Mouse (Mus musculus): ENCODE measurements around the gene Parp8. TPM values are rescaled to one million over a fixed set of nuclear protein-coding genes. Genes with fewer than 3 reads are reported as not detected.

Parp8 gene
- polyA plus RNA-seq (2015; fragmentation: Nextera tagmentation; extraction: Ambion mirVana), result 18.0 and 19.4 TPM in 2 replicates

- no peaks in the 10 kb centered on the region for H3K9me3 ChIP-seq
- peak within 1 kb of the TSS; percentile 89 for H3K27ac ChIP-seq (replicated peaks)
- whole genome bisulfite sequencing, result under 1% methylated on average over 56 of the region's 67 CpGs
Measured at GRCm38 (mm10) chr13:117025226-117026067, at the start of gene Parp8. Gene Parp8 (minus strand): TSS chr13:117025537.

GRCm38 (mm10) chr13:117062628-117063315, 37.4 kb upstream of the Parp8 start:
- Histone ChIP-seq H3K27me3 (no peaks in the 10 kb centered on the region), H3K4me2 (replicated peaks) (0 out of 2 replicates have a peak overlapping the region, but pooled peaks have one; percentile 13), H3K4me1 (peaks cover 8% of the 10 kb centered on the region), H3K9me3 (no peaks in the 10 kb centered on the region), H3K4me3 (no peak overlapping the region), H3K9ac (replicated peaks) (no peak overlapping the region), H3K36me3 (no peaks in the 10 kb centered on the region), H3K27ac (replicated peaks) (no peak overlapping the region)
- 44% methylated on average over 17 of the region's 17 CpGs for WGBS
- peak; percentile 66 for ATAC-seq (replicated peaks)

More at GRCm38 (mm10) chr13:117025226-117026067, at the start of gene Parp8:
- H3K4me3 ChIP-seq, result peak within 1 kb of the TSS; percentile 76
- peaks cover 16% of the 10 kb centered on the region for H3K4me1 ChIP-seq
- peak within 1 kb of the TSS; percentile 82 for H3K9ac ChIP-seq (replicated peaks)
- ATAC-seq (replicated peaks), result peak; percentile 77
- H3K27me3 ChIP-seq, result no peaks in the 10 kb centered on the region
- H3K4me2 ChIP-seq (replicated peaks), result peak within 1 kb of the TSS; percentile 71
- no peaks in the 10 kb centered on the region for H3K36me3 ChIP-seq

DNA sequence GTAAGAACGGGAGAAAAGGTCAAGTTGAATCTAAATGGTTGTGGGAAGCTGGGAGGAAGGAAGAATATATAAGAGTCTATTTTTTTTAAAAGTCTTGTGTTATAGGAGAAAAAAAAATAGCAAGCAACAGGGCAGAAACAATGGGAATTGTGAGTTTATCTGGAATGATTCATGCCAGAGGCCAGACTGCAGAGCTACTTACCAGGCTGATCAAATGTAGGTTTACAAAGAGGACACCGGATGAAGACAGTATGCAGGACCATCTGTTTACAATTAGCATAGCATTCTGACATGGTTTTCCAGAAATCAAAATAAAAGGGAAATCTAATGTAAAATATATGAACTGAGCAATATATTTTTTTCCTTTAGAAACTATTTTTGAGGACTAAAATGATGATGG, 31.1 kb upstream of the Parp8 start:
- H3K27me3 ChIP-seq, result no peaks in the 10 kb centered on the region
- no peak overlapping the region for H3K9ac ChIP-seq (replicated peaks)
- no peak overlapping the region for H3K27ac ChIP-seq (replicated peaks)
- H3K4me3 ChIP-seq, result no peak overlapping the region
- H3K4me2 ChIP-seq (replicated peaks), result no peak overlapping the region
- H3K4me1 ChIP-seq, result no peaks in the 10 kb centered on the region
- H3K36me3 ChIP-seq, result no peaks in the 10 kb centered on the region
- no peaks in the 10 kb centered on the region for H3K9me3 ChIP-seq
- 62% methylated on average over 2 of the region's 2 CpGs for WGBS
- no peak for ATAC-seq (replicated peaks)

GRCm38 (mm10) chr13:117054811-117055496, 29.6 kb upstream of the Parp8 start:
- WGBS, result 92% methylated on average over 7 of the region's 7 CpGs
- Histone ChIP-seq H3K27me3 (no peaks in the 10 kb centered on the region), H3K9me3 (no peaks in the 10 kb centered on the region), H3K4me3 (no peak overlapping the region), H3K9ac (replicated peaks) (no peak overlapping the region), H3K4me2 (replicated peaks) (no peak overlapping the region), H3K4me1 (no peaks in the 10 kb centered on the region), H3K27ac (replicated peaks) (no peak overlapping the region), H3K36me3 (no peaks in the 10 kb centered on the region)
- no peak for ATAC-seq (replicated peaks)

DNA sequence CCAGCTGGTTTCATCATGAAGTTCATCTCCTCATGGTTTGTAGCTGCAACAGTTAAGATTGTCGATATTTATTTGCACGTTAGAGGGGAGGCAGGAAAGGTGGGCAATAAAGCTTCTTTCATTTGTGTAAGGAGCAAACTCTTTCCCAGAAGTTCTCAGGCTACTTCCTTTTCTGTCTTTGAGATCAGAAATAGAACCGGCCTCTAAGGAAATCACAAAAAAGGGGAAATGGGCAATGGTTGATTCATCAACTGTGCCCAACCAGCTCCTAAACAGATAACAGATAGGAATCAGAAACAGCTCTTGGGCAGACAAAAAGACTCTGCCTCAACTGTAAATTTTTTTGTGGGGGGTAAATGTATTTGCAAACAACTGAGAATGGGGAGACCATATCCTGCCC, 27.4 kb upstream of the Parp8 start:
- H3K27ac ChIP-seq (replicated peaks), result no peak overlapping the region
- H3K36me3 ChIP-seq, result no peaks in the 10 kb centered on the region
- H3K27me3 ChIP-seq, result no peaks in the 10 kb centered on the region
- no peak for ATAC-seq (replicated peaks)
- H3K4me2 ChIP-seq (replicated peaks), result no peak overlapping the region
- H3K4me1 ChIP-seq, result no peaks in the 10 kb centered on the region
- 89% methylated on average over 3 of the region's 3 CpGs for WGBS
- no peaks in the 10 kb centered on the region for H3K9me3 ChIP-seq
- H3K9ac ChIP-seq (replicated peaks), result no peak overlapping the region
- no peak overlapping the region for H3K4me3 ChIP-seq

GRCm38 (mm10) chr13:117048541-117048971, 23.2 kb upstream of the Parp8 start:
- H3K27ac ChIP-seq (replicated peaks), result no peak overlapping the region
- H3K27me3 ChIP-seq, result no peaks in the 10 kb centered on the region
- H3K9ac ChIP-seq (replicated peaks), result no peak overlapping the region
- H3K4me2 ChIP-seq (replicated peaks), result no peak overlapping the region
- H3K4me3 ChIP-seq, result no peak overlapping the region
- no peaks in the 10 kb centered on the region for H3K4me1 ChIP-seq
- 73% methylated on average over 5 of the region's 5 CpGs for WGBS
- H3K36me3 ChIP-seq, result no peaks in the 10 kb centered on the region
- H3K9me3 ChIP-seq, result no peaks in the 10 kb centered on the region
- ATAC-seq (replicated peaks), result peak; percentile 90

DNA sequence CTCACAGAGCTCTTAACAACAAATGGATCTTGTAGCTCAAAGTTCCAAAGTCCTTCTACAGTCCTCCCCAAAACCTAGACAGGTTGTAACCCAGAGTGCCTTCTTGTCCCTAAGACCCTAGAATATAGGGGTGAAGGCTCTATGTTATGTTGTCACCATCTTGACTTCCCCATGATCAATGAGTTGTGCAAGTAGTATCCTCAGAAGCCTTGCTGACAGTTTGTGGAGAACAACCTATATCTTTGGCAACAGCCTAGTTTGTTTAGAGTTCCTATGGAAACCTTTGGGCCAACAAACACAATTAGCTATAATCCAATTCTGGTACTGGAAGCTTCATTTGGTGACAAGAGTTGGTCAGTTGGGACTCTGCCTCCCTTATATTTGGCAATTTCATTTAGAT, 18.2 kb upstream of the Parp8 start:
- H3K9me3 ChIP-seq, result no peaks in the 10 kb centered on the region
- H3K36me3 ChIP-seq, result no peaks in the 10 kb centered on the region
- H3K27ac ChIP-seq (replicated peaks), result no peak overlapping the region
- no peak for ATAC-seq (replicated peaks)
- no peak overlapping the region for H3K4me3 ChIP-seq
- no peak overlapping the region for H3K9ac ChIP-seq (replicated peaks)
- no peaks in the 10 kb centered on the region for H3K27me3 ChIP-seq
- no peak overlapping the region for H3K4me2 ChIP-seq (replicated peaks)
- no peaks in the 10 kb centered on the region for H3K4me1 ChIP-seq

DNA sequence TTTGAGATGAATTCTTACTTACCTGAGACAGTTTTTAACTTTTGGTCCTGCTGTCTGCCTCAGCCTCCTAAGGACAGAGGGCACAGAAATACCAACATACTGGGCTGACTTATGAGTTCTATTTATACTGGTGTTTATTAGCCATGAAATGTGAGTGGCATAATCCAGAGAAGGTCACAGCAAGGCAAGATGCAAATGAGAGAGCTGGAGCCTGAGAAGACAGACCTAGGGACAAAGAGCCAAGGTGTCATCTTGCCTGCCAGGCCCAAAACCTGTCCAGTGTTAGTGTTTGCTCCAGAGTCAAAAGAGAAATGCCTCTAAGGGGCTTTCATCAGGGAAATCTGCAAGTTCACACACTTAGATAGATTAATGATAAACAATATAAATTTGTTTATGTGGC, 15.7 kb upstream of the Parp8 start:
- Histone ChIP-seq H3K4me1 (no peaks in the 10 kb centered on the region), H3K27me3 (no peaks in the 10 kb centered on the region), H3K4me3 (no peak overlapping the region), H3K27ac (replicated peaks) (no peak overlapping the region), H3K36me3 (no peaks in the 10 kb centered on the region), H3K4me2 (replicated peaks) (no peak overlapping the region), H3K9me3 (no peaks in the 10 kb centered on the region), H3K9ac (replicated peaks) (no peak overlapping the region)
- ATAC-seq (replicated peaks), result no peak

DNA sequence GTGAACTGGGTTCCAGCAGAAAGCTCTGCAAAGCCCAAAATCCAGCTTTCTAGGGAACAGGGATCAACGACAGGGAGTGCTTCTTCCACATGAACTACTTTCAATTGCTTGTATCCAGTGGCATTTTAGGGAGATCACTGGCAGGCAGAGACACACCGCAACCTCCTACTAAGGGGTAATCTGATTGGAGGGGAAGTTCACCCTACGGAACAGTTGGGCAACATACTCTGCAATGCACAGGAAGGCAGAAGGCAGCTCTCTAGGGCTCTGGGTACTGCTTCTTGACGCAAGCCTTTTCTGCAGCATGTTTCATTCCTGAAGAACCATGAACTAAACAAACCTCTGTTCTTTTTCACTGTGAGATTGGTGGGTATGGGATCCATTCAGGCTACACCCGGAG, 10.9 kb upstream of the Parp8 start:
- WGBS, result 64% methylated on average over 5 of the region's 5 CpGs
- no peak overlapping the region for H3K9ac ChIP-seq (replicated peaks)
- no peak overlapping the region for H3K27ac ChIP-seq (replicated peaks)
- no peak overlapping the region for H3K4me2 ChIP-seq (replicated peaks)
- no peaks in the 10 kb centered on the region for H3K27me3 ChIP-seq
- H3K4me3 ChIP-seq, result no peak overlapping the region
- no peaks in the 10 kb centered on the region for H3K36me3 ChIP-seq
- no peaks in the 10 kb centered on the region for H3K9me3 ChIP-seq
- H3K4me1 ChIP-seq, result no peaks in the 10 kb centered on the region
- ATAC-seq (replicated peaks), result no peak

- no peaks in the 10 kb centered on the region for H3K36me3 ChIP-seq
- H3K9ac ChIP-seq (replicated peaks), result no peak overlapping the region
- no peaks in the 10 kb centered on the region for H3K9me3 ChIP-seq
- 55% methylated on average over 2 of the region's 2 CpGs for WGBS
- no peak overlapping the region for H3K4me3 ChIP-seq
- no peak overlapping the region for H3K27ac ChIP-seq (replicated peaks)
- H3K4me2 ChIP-seq (replicated peaks), result no peak overlapping the region
- H3K27me3 ChIP-seq, result no peaks in the 10 kb centered on the region
- H3K4me1 ChIP-seq, result no peaks in the 10 kb centered on the region
- ATAC-seq (replicated peaks), result no peak
Measured at GRCm38 (mm10) chr13:117035121-117035520, 9.8 kb upstream of the Parp8 start.

DNA sequence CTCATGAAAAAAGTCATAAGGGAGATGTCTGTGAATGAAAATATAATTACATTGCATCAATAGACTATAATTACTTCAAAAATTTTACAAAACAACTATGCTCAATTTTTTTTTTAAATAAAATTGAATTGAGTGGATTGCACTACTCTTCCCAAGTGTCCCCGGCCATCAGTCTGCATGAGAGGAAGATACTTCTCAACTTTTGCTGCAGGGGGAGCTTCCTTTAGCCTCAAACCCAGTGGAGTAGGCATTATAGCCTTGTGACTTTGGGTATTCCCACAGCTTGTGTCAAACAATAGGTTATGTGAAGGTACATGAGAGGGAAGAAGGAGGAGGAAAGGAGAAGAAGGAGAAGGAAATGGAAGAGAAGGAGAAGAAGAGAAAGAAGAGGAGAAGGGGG, 9.3 kb upstream of the Parp8 start:
- Histone ChIP-seq H3K9ac (replicated peaks) (no peak overlapping the region), H3K27ac (replicated peaks) (no peak overlapping the region), H3K4me1 (no peaks in the 10 kb centered on the region), H3K27me3 (no peaks in the 10 kb centered on the region), H3K36me3 (no peaks in the 10 kb centered on the region), H3K9me3 (no peaks in the 10 kb centered on the region), H3K4me3 (no peak overlapping the region), H3K4me2 (replicated peaks) (no peak overlapping the region)
- no peak for ATAC-seq (replicated peaks)
- 82% methylated on average over 1 of the region's 1 CpGs for WGBS

DNA sequence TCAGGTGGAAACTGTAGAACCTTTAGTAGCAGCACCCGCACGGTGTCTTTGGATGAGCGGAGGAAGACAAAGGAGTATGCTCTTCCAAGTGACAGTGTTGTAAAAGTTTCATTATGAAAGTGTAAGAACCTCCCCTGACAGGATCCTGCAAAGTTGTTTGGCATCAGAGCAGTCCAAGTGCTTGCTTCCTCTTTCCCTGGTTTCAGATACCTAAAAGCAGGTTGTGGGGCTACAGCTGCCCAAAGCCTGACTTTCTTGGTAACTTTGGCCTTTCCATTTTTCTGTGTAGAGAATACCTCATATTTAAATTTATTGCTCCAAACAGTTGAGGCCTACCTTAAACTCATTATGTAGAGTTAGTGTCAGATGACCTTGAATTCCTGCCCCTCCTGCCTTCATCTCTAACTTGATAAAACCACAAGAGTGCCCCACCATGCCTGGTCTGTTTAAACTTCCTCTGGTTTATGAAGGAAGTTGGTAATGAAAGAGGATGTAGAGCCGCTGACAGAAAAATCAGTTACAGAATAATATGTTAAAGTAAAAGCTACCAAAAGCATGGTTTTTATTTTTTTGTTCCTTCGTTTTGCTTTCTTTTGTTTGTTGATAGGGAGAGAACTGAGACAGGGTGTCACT, 8.5 kb upstream of the Parp8 start:
- Histone ChIP-seq H3K27ac (replicated peaks) (no peak overlapping the region), H3K4me2 (replicated peaks) (no peak overlapping the region), H3K4me3 (no peak overlapping the region), H3K36me3 (no peaks in the 10 kb centered on the region), H3K9ac (replicated peaks) (no peak overlapping the region), H3K27me3 (no peaks in the 10 kb centered on the region), H3K4me1 (no peaks in the 10 kb centered on the region), H3K9me3 (no peaks in the 10 kb centered on the region)
- WGBS, result 87% methylated on average over 5 of the region's 5 CpGs
- no peak for ATAC-seq (replicated peaks)

All from forebrain, embryonic 15.5 days (tissue).